Mouse (Mus musculus) megakaryocyte, embryonic 14.5 days (primary cell): ENCODE data around the gene Dguok. TPM values are rescaled to one million over a fixed set of nuclear protein-coding genes. Genes with fewer than 3 reads are reported as not detected.
A peak's percentile ranks its signal among the peaks of the same experiment; 100 is the strongest.

Source experiments
- H3K27me3 ChIP-seq: replicated peaks from 2 replicates; pipeline ENCODE3; 2012; ENCODE audit warnings: inconsistent platforms
- H3K36me3 ChIP-seq: replicated peaks from 2 replicates; pipeline ENCODE3; 2012; ENCODE audit warnings: low read length, inconsistent platforms, mixed read lengths
- H3K4me1 ChIP-seq: 2 replicates; pipeline ENCODE4 v1.6.1; 2012; ENCODE audit warnings: inconsistent platforms
- H3K4me3 ChIP-seq: replicated peaks from 2 replicates; pipeline ENCODE3; 2012; ENCODE audit warnings: moderate library complexity, mild to moderate bottlenecking, inconsistent platforms
- H3K9me3 ChIP-seq: 2 replicates; pipeline ENCODE4 v1.6.1; 2012; ENCODE audit warnings: inconsistent platforms
- FLI1 ChIP-seq: IDR thresholded peaks from 2 replicates; pipeline ENCODE4 v1.6.1; 2012; ENCODE audit warnings: low read length, inconsistent platforms, mixed read lengths
- GATA1 ChIP-seq: IDR thresholded peaks from 3 replicates; pipeline ENCODE4 v1.6.1; 2012; ENCODE audit warnings: mixed read lengths, low read length, inconsistent platforms, borderline replicate concordance
- polyA plus RNA-seq: library from polyadenylated mRNA; stranded (reverse); fragments of >175 nt; gene quantifications from 2 replicates; pipeline ENCODE4 v1.2.3, GENCODE M21; 2012; ENCODE audit warnings: low replicate concordance; ENCODE audit not compliant: insufficient read depth

Dguok gene
- polyA plus RNA-seq, 1 experiment: 10.8 TPM

GRCm38 (mm10) chr6:83523194-83523593 lies 16.4 kb upstream of the Dguok start:
- no peak for TF ChIP-seq FLI1
- no peak for TF ChIP-seq GATA1
- H3K36me3 ChIP-seq: no peaks in the 10 kb centered on the region
- peaks cover 27% of the 10 kb centered on the region for H3K27me3 ChIP-seq
- H3K4me1 ChIP-seq: peaks cover 28% of the 10 kb centered on the region
- H3K4me3 ChIP-seq: no peak overlapping the region
- peaks cover 20% of the 10 kb centered on the region for H3K9me3 ChIP-seq

DNA sequence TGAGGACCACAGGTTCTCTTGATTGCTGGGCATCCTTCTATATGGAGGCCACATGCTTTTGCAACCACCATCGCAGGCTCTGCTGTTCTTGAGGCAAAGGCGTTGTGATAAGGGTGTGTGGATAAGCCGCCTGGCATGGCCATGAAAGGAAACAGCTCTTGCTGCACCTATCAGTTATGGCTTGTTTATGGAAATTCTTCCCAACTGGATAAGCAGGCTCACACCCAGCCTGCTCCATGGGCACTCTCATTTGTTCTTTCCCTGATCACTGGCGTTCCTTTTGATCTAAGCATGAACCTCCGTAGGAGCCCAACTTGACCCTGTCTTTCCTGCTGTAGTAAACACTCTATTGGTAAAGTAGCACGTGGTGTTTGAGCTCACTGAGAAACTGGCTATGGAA lies 15.0 kb upstream of the Dguok start:
- TF ChIP-seq FLI1 (no peak), GATA1 (no peak)
- Histone ChIP-seq H3K36me3 (no peaks in the 10 kb centered on the region), H3K9me3 (peaks cover 19% of the 10 kb centered on the region), H3K27me3 (peaks cover 22% of the 10 kb centered on the region), H3K4me1 (peaks cover 29% of the 10 kb centered on the region), H3K4me3 (no peak overlapping the region)

- Histone ChIP-seq H3K36me3 (no peaks in the 10 kb centered on the region), H3K27me3 (peaks cover 26% of the 10 kb centered on the region)
- TF ChIP-seq GATA1: no peak
- TF ChIP-seq FLI1: no peak
These were observed 11.9 kb upstream of the Dguok start for GRCm38 (mm10) chr6:83518637-83519036.

DNA sequence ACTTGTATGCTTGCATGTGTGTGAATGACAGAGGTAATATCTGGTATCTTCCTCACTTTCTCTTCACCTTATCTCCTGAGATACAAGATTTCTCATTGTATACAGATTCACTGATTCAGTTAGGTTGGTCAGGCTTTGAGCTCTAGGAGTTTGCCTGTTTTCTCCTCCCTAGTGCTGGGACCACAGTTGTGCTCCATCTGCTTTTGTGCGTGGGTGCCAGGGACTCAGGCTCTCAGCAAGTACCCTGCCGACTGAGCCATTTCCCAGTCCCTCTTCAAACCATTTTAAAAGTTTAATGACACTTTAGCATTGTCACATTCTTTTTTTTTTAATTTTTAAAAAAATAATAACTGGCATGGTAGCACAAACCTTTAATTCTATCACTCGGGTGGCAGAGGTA lies 8.4 kb upstream of the Dguok start:
- Histone ChIP-seq H3K27me3 (peaks cover 9% of the 10 kb centered on the region), H3K4me3 (no peak overlapping the region), H3K4me1 (peaks cover 23% of the 10 kb centered on the region), H3K9me3 (peaks cover 15% of the 10 kb centered on the region), H3K36me3 (no peaks in the 10 kb centered on the region)
- TF ChIP-seq FLI1 (no peak), GATA1 (no peak)

More at GRCm38 (mm10) chr6:83518637-83519036, 11.9 kb upstream of the Dguok start:
- Histone ChIP-seq H3K4me3 (no peak overlapping the region), H3K4me1 (peaks cover 33% of the 10 kb centered on the region), H3K9me3 (peaks cover 19% of the 10 kb centered on the region)

- peaks cover 27% of the 10 kb centered on the region for H3K4me1 ChIP-seq
- H3K9me3 ChIP-seq: no peaks in the 10 kb centered on the region
- H3K36me3 ChIP-seq: no peaks in the 10 kb centered on the region
- peaks cover 9% of the 10 kb centered on the region for H3K27me3 ChIP-seq
- TF ChIP-seq FLI1 (no peak), GATA1 (no peak)
- no peak overlapping the region for H3K4me3 ChIP-seq
These were observed 5.7 kb upstream of the Dguok start for GRCm38 (mm10) chr6:83512495-83512894.

DNA sequence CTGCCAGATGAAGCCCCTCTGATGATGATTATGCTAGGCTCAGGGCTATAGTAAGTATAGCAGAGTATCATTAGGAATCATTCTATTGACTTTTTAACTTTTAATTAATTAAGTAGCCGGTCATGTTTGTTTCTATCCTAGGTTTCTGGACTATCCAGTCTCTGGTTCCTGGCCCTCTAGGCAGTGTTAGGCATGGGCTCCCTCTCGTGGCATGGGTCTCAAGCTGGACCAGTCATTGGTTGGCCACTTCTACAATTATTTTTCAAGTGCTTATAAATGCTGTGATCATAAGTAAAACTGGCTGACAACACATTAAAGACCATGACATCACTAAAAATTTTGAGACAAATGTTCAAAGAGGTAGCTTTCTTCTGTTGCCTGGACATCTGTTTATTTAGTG lies 3.4 kb upstream of the Dguok start:
- Histone ChIP-seq H3K4me3 (no peak overlapping the region), H3K27me3 (peaks cover 3% of the 10 kb centered on the region), H3K4me1 (peaks cover 35% of the 10 kb centered on the region), H3K36me3 (no peaks in the 10 kb centered on the region), H3K9me3 (no peaks in the 10 kb centered on the region)
- TF ChIP-seq FLI1 (no peak), GATA1 (no peak)

DNA sequence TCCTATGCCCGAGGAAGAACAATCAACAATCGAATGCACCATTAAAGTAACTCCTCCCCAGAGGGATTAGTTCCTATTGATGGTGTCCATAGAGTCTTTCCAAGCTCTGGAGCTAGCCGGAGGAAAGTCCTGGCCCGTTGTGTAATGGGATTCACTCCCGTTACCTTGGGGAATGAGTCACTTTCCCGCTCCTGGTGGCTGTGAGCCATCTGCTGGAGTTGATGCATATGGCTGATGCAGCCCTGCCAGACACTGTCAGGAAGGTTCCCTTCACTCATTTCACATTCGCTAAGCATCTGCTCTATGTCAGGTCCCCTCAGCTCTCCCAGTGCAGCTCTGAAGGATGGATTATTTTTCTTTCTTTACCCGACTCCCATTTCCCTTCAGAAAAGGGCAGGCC lies 2.7 kb upstream of the Dguok start:
- H3K9me3 ChIP-seq: no peaks in the 10 kb centered on the region
- H3K4me3 ChIP-seq: no peak overlapping the region
- no peaks in the 10 kb centered on the region for H3K36me3 ChIP-seq
- TF ChIP-seq GATA1 (no peak), FLI1 (no peak)
- peaks cover 3% of the 10 kb centered on the region for H3K27me3 ChIP-seq
- H3K4me1 ChIP-seq: peaks cover 43% of the 10 kb centered on the region

- Histone ChIP-seq H3K27me3 (no peaks in the 10 kb centered on the region), H3K4me1 (peaks cover 56% of the 10 kb centered on the region), H3K4me3 (peak overlapping the region; percentile 93), H3K36me3 (peaks cover 8% of the 10 kb centered on the region), H3K9me3 (no peaks in the 10 kb centered on the region)
- TF ChIP-seq FLI1 (no peak), GATA1 (no peak)
These were observed 388 bp upstream of the Dguok start for GRCm38 (mm10) chr6:83507168-83507546.

DNA sequence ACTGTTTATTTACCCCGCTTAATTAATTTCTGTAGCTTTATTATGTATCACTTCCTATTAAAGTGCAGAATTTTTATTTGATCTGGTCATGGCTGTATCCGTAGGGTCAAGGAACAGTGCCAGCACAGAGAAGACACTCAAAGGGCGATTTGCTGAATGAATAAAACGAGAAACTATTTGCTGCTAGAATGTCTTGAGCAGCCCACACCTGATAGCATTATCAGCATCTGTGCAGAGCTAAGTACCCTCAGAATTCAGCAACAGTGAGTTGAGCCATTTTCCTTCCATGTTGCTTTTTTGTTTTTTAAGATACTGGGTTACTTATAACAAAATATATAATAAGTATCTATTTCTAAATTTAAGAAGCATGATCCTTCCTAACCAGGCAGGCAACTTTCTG lies 1.2 kb downstream of the Dguok start:
- H3K4me1 ChIP-seq: peaks cover 65% of the 10 kb centered on the region
- TF ChIP-seq GATA1 (no peak), FLI1 (no peak)
- peak overlapping the region; percentile 93 for H3K4me3 ChIP-seq

DNA sequence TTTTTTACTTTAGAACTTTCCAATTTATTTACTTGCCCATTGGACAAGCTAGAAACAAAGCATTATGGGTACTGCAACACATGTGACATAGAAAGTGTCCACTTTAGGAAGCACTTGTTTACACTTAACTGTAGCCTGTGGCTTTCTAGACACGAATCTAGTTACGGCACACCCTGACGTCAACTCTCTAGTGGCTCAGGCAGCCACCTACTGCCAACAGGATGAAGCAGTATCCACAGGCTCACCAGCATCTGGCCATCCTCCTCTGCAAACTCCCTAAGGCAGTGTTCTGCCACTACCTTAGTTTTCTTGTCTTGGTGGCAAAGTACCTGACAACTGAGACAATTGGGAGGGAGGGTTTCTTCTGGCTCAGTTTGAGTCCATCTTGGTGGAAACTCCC lies 3.4 kb downstream of the Dguok start:
- H3K4me1 ChIP-seq: peaks cover 71% of the 10 kb centered on the region
- H3K36me3 ChIP-seq: peaks cover 40% of the 10 kb centered on the region
- TF ChIP-seq FLI1 (no peak), GATA1 (no peak)
- H3K27me3 ChIP-seq: no peaks in the 10 kb centered on the region
- H3K4me3 ChIP-seq: no peak overlapping the region
- no peaks in the 10 kb centered on the region for H3K9me3 ChIP-seq

More for the DNA sequence above, 1.2 kb downstream of the Dguok start:
- H3K9me3 ChIP-seq: no peaks in the 10 kb centered on the region
- H3K27me3 ChIP-seq: no peaks in the 10 kb centered on the region
- peaks cover 18% of the 10 kb centered on the region for H3K36me3 ChIP-seq

DNA sequence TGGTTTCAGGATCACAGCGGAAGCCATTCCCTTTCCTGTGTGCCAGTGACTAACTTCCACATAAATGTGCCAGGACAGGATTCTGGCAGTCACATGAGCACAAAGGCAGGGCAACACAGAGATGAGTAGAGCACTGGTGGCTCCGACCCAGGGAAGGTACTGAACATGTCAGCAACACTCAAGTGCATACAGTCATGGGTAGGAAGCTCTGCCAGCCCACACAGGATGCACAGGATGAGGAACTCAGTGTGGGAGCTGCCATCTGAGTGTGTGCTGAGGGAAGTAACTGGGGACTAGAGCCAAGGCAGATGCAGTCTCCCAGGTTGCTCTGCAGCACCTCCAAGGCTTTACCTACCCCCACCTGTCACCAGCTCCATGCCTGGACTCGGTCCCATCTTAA lies 4.1 kb downstream of the Dguok start:
- Histone ChIP-seq H3K27me3 (no peaks in the 10 kb centered on the region), H3K4me3 (peak overlapping the region; percentile 67), H3K9me3 (no peaks in the 10 kb centered on the region), H3K4me1 (peaks cover 70% of the 10 kb centered on the region), H3K36me3 (peaks cover 47% of the 10 kb centered on the region)
- no peak for TF ChIP-seq GATA1
- TF ChIP-seq FLI1: no peak
